Mouse (Mus musculus): ENCODE measurements at regions not wholly inside any gene's neighbourhood (a gene's known extent, or its start where the extent isn't known, plus 50 kb on each side); places are given as distances from the start of the nearest gene placed in this dataset.

- ATAC-seq (replicated peaks; ENCODE audit: low read depth, poor library complexity, severe bottlenecking), result peak; percentile 45; the same call in 1 of the 2 replicates
These were observed 278.6 kb downstream of the Tex13c3 start for GRCm38 (mm10) chrX:19202542-19202941.

GRCm38 (mm10) chrX:19201383-19201782 is 279.7 kb downstream of the Tex13c3 start:
- no peak for ATAC-seq (replicated peaks; ENCODE audit: low read depth, poor library complexity, severe bottlenecking)

GRCm38 (mm10) chrX:19199531-19199930 is 281.6 kb downstream of the Tex13c3 start:
- ATAC-seq (replicated peaks; ENCODE audit: low read depth, poor library complexity, severe bottlenecking), result no peak

GRCm38 (mm10) chrX:19168983-19169382 is 312.1 kb downstream of the Tex13c3 start:
- no peak for ATAC-seq (replicated peaks; ENCODE audit: low read depth, poor library complexity, severe bottlenecking)

GRCm38 (mm10) chrX:19168546-19168945 is 312.6 kb downstream of the Tex13c3 start:
- ATAC-seq (replicated peaks; ENCODE audit: low read depth, poor library complexity, severe bottlenecking), result peak; percentile 33

- no peak for ATAC-seq (replicated peaks; ENCODE audit: low read depth, poor library complexity, severe bottlenecking)
These were observed 313.0 kb downstream of the Tex13c3 start for GRCm38 (mm10) chrX:19168111-19168510.

- ATAC-seq (replicated peaks; ENCODE audit: low read depth, poor library complexity, severe bottlenecking), result peak; percentile 71
These were observed 313.8 kb downstream of the Tex13c3 start for GRCm38 (mm10) chrX:19167121-19167853.

GRCm38 (mm10) chrX:19165891-19166644 is 315.1 kb downstream of the Tex13c3 start:
- ATAC-seq (replicated peaks; ENCODE audit: low read depth, poor library complexity, severe bottlenecking), result 0 out of 2 replicates have a peak, but pooled peaks have one; percentile 9

- no peak for ATAC-seq (replicated peaks; ENCODE audit: low read depth, poor library complexity, severe bottlenecking)
These were observed 317.0 kb downstream of the Tex13c3 start for GRCm38 (mm10) chrX:19164151-19164550.

- ATAC-seq (replicated peaks; ENCODE audit: low read depth, poor library complexity, severe bottlenecking), result peak; percentile 55
These were observed 318.2 kb downstream of the Tex13c3 start for GRCm38 (mm10) chrX:19162958-19163357.

GRCm38 (mm10) chrX:19162351-19162750 is 318.8 kb downstream of the Tex13c3 start:
- ATAC-seq (replicated peaks; ENCODE audit: low read depth, poor library complexity, severe bottlenecking), result no peak

GRCm38 (mm10) chrX:19160275-19160930 is 320.7 kb downstream of the Tex13c3 start:
- ATAC-seq (replicated peaks; ENCODE audit: low read depth, poor library complexity, severe bottlenecking), result no peak

GRCm38 (mm10) chrX:19157464-19158203 is 323.5 kb downstream of the Tex13c3 start:
- ATAC-seq (replicated peaks; ENCODE audit: low read depth, poor library complexity, severe bottlenecking), result peak; percentile 76

- 0 out of 2 replicates have a peak, but pooled peaks have one; percentile 24 for ATAC-seq (replicated peaks; ENCODE audit: low read depth, poor library complexity, severe bottlenecking)
These were observed 327.5 kb downstream of the Tex13c3 start for GRCm38 (mm10) chrX:19153619-19154018.

- ATAC-seq (replicated peaks; ENCODE audit: low read depth, poor library complexity, severe bottlenecking), result peak; percentile 75
These were observed 328.8 kb downstream of the Tex13c3 start for GRCm38 (mm10) chrX:19152170-19152861.

- ATAC-seq (replicated peaks; ENCODE audit: low read depth, poor library complexity, severe bottlenecking), result no peak
These were observed 330.5 kb downstream of the Tex13c3 start for GRCm38 (mm10) chrX:19150606-19151005.

GRCm38 (mm10) chrX:19148672-19149071 is 332.4 kb downstream of the Tex13c3 start:
- no peak for ATAC-seq (replicated peaks; ENCODE audit: low read depth, poor library complexity, severe bottlenecking)

GRCm38 (mm10) chrX:19148251-19148650 is 332.9 kb downstream of the Tex13c3 start:
- ATAC-seq (replicated peaks; ENCODE audit: low read depth, poor library complexity, severe bottlenecking), result no peak

- peak; percentile 58 for ATAC-seq (replicated peaks; ENCODE audit: low read depth, poor library complexity, severe bottlenecking)
These were observed 368.4 kb downstream of the Tex13c3 start for GRCm38 (mm10) chrX:19112753-19113152.
